In genomic region chr11:23665798-23666501, GRCm38 (mm10) we compare ENCODE assay signal across 8 mouse cellular contexts. TPM values are rescaled to one million over a fixed set of nuclear protein-coding genes. Genes with fewer than 3 reads are reported as not detected.
A peak's percentile ranks its signal among the peaks of the same experiment; 100 is the strongest.
DNase-seq lines count a peak whose midpoint lies in the region; ATAC-seq lines count a peak whose summit lies in the region.

Pex13 (minus strand) TSS chr11:23665959.

- H3K36me3 ChIP-seq in forebrain, embryonic 11.5 days (ENCODE audit: control insufficient read depth, insufficient read depth, low read length) = no peaks in the 10 kb centered on the region
- H3K36me3 ChIP-seq in heart, embryonic 16.5 days (ENCODE audit: control insufficient read depth, insufficient read depth) = no peaks in the 10 kb centered on the region; the same call in 1 of the 2 replicates
- H3K36me3 ChIP-seq in liver, embryonic 15.5 days (replicated peaks) = no peaks in the 10 kb centered on the region
- H3K36me3 ChIP-seq in neural tube, embryonic 12.5 days = 0 out of 2 replicates have a peak, but pooled peaks cover 3% of the 10 kb centered on the region

- H3K27ac ChIP-seq in forebrain, embryonic 11.5 days (ENCODE audit: low read depth, low read length) = peak within 1 kb of the TSS; percentile 86
- peak within 1 kb of the TSS; percentile 95 for H3K27ac ChIP-seq in heart, embryonic 16.5 days (ENCODE audit: low read length)
- peak within 1 kb of the TSS; percentile 90 for H3K27ac ChIP-seq in liver, embryonic 15.5 days (replicated peaks)
- H3K27ac ChIP-seq in neural tube, embryonic 12.5 days = peak within 1 kb of the TSS; percentile 93

- peak; percentile 99 for ATAC-seq in forebrain, embryonic 11.5 days (replicated peaks; ENCODE audit: low FRiP score)
- ATAC-seq in heart, embryonic 16.5 days (replicated peaks; ENCODE audit: extremely low read depth, insufficient read depth, low FRiP score) = peak; percentile 97
- ATAC-seq in liver, embryonic 15.5 days (ENCODE audit: insufficient read depth) = peak; percentile 95
- ATAC-seq in neural tube, embryonic 12.5 days (ENCODE audit: low FRiP score, low read depth) = peak; percentile 99

- no peaks in the 10 kb centered on the region for H3K9me3 ChIP-seq in forebrain, embryonic 11.5 days (ENCODE audit: control insufficient read depth, low read length)
- no peaks in the 10 kb centered on the region for H3K9me3 ChIP-seq in heart, embryonic 16.5 days (replicated peaks; ENCODE audit: control insufficient read depth, low read length)
- H3K9me3 ChIP-seq in liver, embryonic 15.5 days (replicated peaks) = no peaks in the 10 kb centered on the region
- H3K9me3 ChIP-seq in neural tube, embryonic 12.5 days = no peaks in the 10 kb centered on the region

- H3K4me3 ChIP-seq in forebrain, embryonic 11.5 days (ENCODE audit: low read depth, low read length) = peak within 1 kb of the TSS; percentile 91
- peak within 1 kb of the TSS; percentile 99 for H3K4me3 ChIP-seq in heart, embryonic 16.5 days (ENCODE audit: low read length)
- peak within 1 kb of the TSS; percentile 95 for H3K4me3 ChIP-seq in liver, embryonic 15.5 days (replicated peaks)
- peak within 1 kb of the TSS; percentile 86 for H3K4me3 ChIP-seq in neural tube, embryonic 12.5 days

- peak within 1 kb of the TSS; percentile 90 for H3K9ac ChIP-seq in forebrain, embryonic 11.5 days (ENCODE audit: low read length)
- peak within 1 kb of the TSS; percentile 96 for H3K9ac ChIP-seq in heart, embryonic 16.5 days (ENCODE audit: low read length)
- peak within 1 kb of the TSS; percentile 95 for H3K9ac ChIP-seq in liver, embryonic 15.5 days
- H3K9ac ChIP-seq in neural tube, embryonic 12.5 days = peak within 1 kb of the TSS; percentile 89

- H3K4me1 ChIP-seq in forebrain, embryonic 11.5 days (replicated peaks; ENCODE audit: control insufficient read depth, insufficient read depth, low read length) = no peaks in the 10 kb centered on the region
- peaks cover 6% of the 10 kb centered on the region for H3K4me1 ChIP-seq in heart, embryonic 16.5 days (ENCODE audit: control insufficient read depth, insufficient read depth, low read length)
- H3K4me1 ChIP-seq in liver, embryonic 15.5 days (replicated peaks) = peaks cover 13% of the 10 kb centered on the region
- H3K4me1 ChIP-seq in neural tube, embryonic 12.5 days = peaks cover 6% of the 10 kb centered on the region; the same call in 1 of the 2 replicates

- WGBS in forebrain, embryonic 11.5 days = under 1% methylated on average over 49 of the region's 49 CpGs
- under 1% methylated on average over 49 of the region's 49 CpGs for WGBS in heart, embryonic 16.5 days
- WGBS in liver, embryonic 15.5 days (ENCODE audit: insufficient replicate concordance) = under 1% methylated on average over 49 of the region's 49 CpGs
- under 1% methylated on average over 49 of the region's 49 CpGs for WGBS in neural tube, embryonic 12.5 days

- H3K27me3 ChIP-seq in forebrain, embryonic 11.5 days (ENCODE audit: control insufficient read depth, insufficient read depth, low read length) = no peaks in the 10 kb centered on the region
- no peaks in the 10 kb centered on the region for H3K27me3 ChIP-seq in heart, embryonic 16.5 days (ENCODE audit: control insufficient read depth, insufficient read depth, low read length)
- no peaks in the 10 kb centered on the region for H3K27me3 ChIP-seq in liver, embryonic 15.5 days
- H3K27me3 ChIP-seq in neural tube, embryonic 12.5 days (replicated peaks) = no peaks in the 10 kb centered on the region

- DNase-seq in CD8-positive naive resting alpha-beta T cell, adult 2 months (ENCODE audit: low read depth in 2 of 2, low spot score in 2 of 2) = peak; percentile 69 to 80
- peak; percentile 92 for DNase-seq in c-Kit-positive CD71-negative TER-119-negative erythroid progenitor cells, embryonic 14.5 days (ENCODE audit: low read depth)
- peak; percentile 99 for DNase-seq in forebrain, embryonic 11.5 days (ENCODE audit: low spot score)
- DNase-seq in kidney, postnatal 36 days = peak; percentile 94 to 96
- DNase-seq in telencephalon, adult 2 months (ENCODE audit: low read depth, low spot score) = peak; percentile 83

- H3K4me2 ChIP-seq in forebrain, embryonic 11.5 days (ENCODE audit: low read depth, low read length, severe bottlenecking) = peak within 1 kb of the TSS; percentile 64
- peak within 1 kb of the TSS; percentile 83 for H3K4me2 ChIP-seq in heart, embryonic 16.5 days (ENCODE audit: low read depth, low read length)
- H3K4me2 ChIP-seq in liver, embryonic 15.5 days = peak within 1 kb of the TSS; percentile 86
- H3K4me2 ChIP-seq in neural tube, embryonic 12.5 days (replicated peaks) = peak within 1 kb of the TSS; percentile 67

RNA-seq across cellular contexts. Expression of gene Pex13, which starts in this region (rescaled TPM):
- 42.8 and 43.6 TPM in 2 replicates for polyA plus RNA-seq in forebrain, embryonic 11.5 days (2014; fragmentation: Nextera tagmentation; extraction: Ambion mirVana)
- polyA plus RNA-seq in heart, embryonic 16.5 days (2015; fragmentation: Nextera tagmentation; extraction: Ambion mirVana) = 24.1 and 29.1 TPM in 2 replicates
- 9.4 and 11.4 TPM in 2 replicates for polyA plus RNA-seq in liver, embryonic 15.5 days (2015; fragmentation: Nextera tagmentation; extraction: Ambion mirVana)
- polyA plus RNA-seq in neural tube, embryonic 12.5 days (2016; fragmentation: Nextera tagmentation; extraction: Ambion mirVana) = 45.5 and 46.8 TPM in 2 replicates

Comparison
In these comparisons a context has a peak if more than half of its experiments do, and no peak if none do; other contexts are left out.
1. Peak in every context shown above with its lines: DNase-seq, ATAC-seq, H3K4me3 ChIP-seq and H3K27ac ChIP-seq.